Mouse (Mus musculus) heart, embryonic 15.5 days (tissue): Measurements from ENCODE around the gene Pfkp. TPM values are rescaled to one million over a fixed set of nuclear protein-coding genes. Genes with fewer than 3 reads are reported as not detected.

Source experiments
- ATAC-seq: fragments of 200-750 bp; cut with Nextera tagmentation; replicated peaks from 2 replicates; pipeline ENCODE4 v1.8.0; 2017; ENCODE audit warnings: low read depth, moderate TSS enrichment; ENCODE audit not compliant: insufficient number of reproducible peaks, insufficient read depth, low FRiP score
- H3K27ac ChIP-seq: fragments of 300-500 bp; sonication (generic); 2 replicates; pipeline ENCODE4 v1.5.1; 2015; ENCODE audit warnings: mild to moderate bottlenecking, inconsistent platforms
- H3K27me3 ChIP-seq: fragments of 300-500 bp; sonication (generic); 2 replicates; pipeline ENCODE4 v1.6.1; 2015; ENCODE audit warnings: inconsistent platforms
- H3K36me3 ChIP-seq: fragments of 300-500 bp; sonication (generic); 2 replicates; pipeline ENCODE4 v1.6.1; 2015; ENCODE audit warnings: mild to moderate bottlenecking, inconsistent platforms
- H3K4me1 ChIP-seq: fragments of 300-500 bp; sonication (generic); replicated peaks from 2 replicates; pipeline ENCODE4 v1.6.1; 2015; ENCODE audit warnings: inconsistent platforms
- H3K4me2 ChIP-seq: fragments of 300-500 bp; sonication (generic); 2 replicates; pipeline ENCODE4 v1.6.1; 2015; ENCODE audit warnings: inconsistent platforms, mild to moderate bottlenecking, moderate library complexity
- H3K4me3 ChIP-seq: fragments of 300-500 bp; sonication (generic); 2 replicates; pipeline ENCODE4 v1.5.1; 2015; ENCODE audit warnings: mild to moderate bottlenecking, inconsistent platforms
- H3K9ac ChIP-seq: fragments of 300-500 bp; sonication (generic); 2 replicates; pipeline ENCODE4 v1.6.1; 2015; ENCODE audit warnings: mild to moderate bottlenecking, inconsistent platforms
- H3K9me3 ChIP-seq: fragments of 300-500 bp; sonication (generic); replicated peaks from 2 replicates; pipeline ENCODE4 v1.6.1; 2016; ENCODE audit warnings: inconsistent platforms
- WGBS: fragments of 180-500 bp; shearing (Covaris S2); methylation state at CpG from one replicate; pipeline ENCODE4 v1.1.7; 2015; ENCODE audit warnings: mixed read lengths; 5-methylcytosine and 5-hydroxymethylcytosine counted together
- polyA plus RNA-seq: library from polyadenylated mRNA; unstranded; fragments of >200 nt; fragmentation: Nextera tagmentation; extraction: Ambion mirVana; gene quantifications from 2 replicates; pipeline ENCODE4 v1.2.1, GENCODE M21; 2015

Gene Pfkp
- polyA plus RNA-seq, 1 experiment from 2014 or later: 191 TPM

GRCm38 (mm10) chr13:6553708-6554107, 94.9 kb downstream of the Pfkp start:
- no peak overlapping the region for H3K4me3 ChIP-seq
- ATAC-seq: no peak
- no peak overlapping the region for H3K9ac ChIP-seq
- no peaks in the 10 kb centered on the region for H3K9me3 ChIP-seq
- 81% methylated on average over 2 of the region's 2 CpGs for WGBS
- no peak overlapping the region for H3K27ac ChIP-seq
- no peak overlapping the region for H3K4me2 ChIP-seq
- no peaks in the 10 kb centered on the region for H3K27me3 ChIP-seq
- peaks cover 6% of the 10 kb centered on the region; the same call in 1 of the 2 replicates for H3K4me1 ChIP-seq
- peaks cover 70% of the 10 kb centered on the region for H3K36me3 ChIP-seq

- H3K27me3 ChIP-seq: no peaks in the 10 kb centered on the region
- no peaks in the 10 kb centered on the region for H3K9me3 ChIP-seq
- WGBS: 44% methylated on average over 6 of the region's 6 CpGs
- no peaks in the 10 kb centered on the region for H3K36me3 ChIP-seq
- no peak overlapping the region for H3K4me3 ChIP-seq
- ATAC-seq: no peak
- no peak overlapping the region for H3K27ac ChIP-seq
- no peak overlapping the region for H3K4me2 ChIP-seq
- no peak overlapping the region for H3K9ac ChIP-seq
- H3K4me1 ChIP-seq: no peaks in the 10 kb centered on the region
These were observed 113.2 kb downstream of the Pfkp start for GRCm38 (mm10) chr13:6535287-6535932.

GRCm38 (mm10) chr13:6532683-6533082, 115.9 kb downstream of the Pfkp start:
- no peak overlapping the region for H3K4me3 ChIP-seq
- WGBS: 73% methylated on average over 1 of the region's 1 CpGs
- no peak for ATAC-seq
- no peaks in the 10 kb centered on the region for H3K36me3 ChIP-seq
- no peaks in the 10 kb centered on the region for H3K9me3 ChIP-seq
- H3K9ac ChIP-seq: no peak overlapping the region
- H3K4me1 ChIP-seq: 0 out of 2 replicates have a peak, but pooled peaks cover 4% of the 10 kb centered on the region
- no peaks in the 10 kb centered on the region for H3K27me3 ChIP-seq
- no peak overlapping the region for H3K4me2 ChIP-seq
- H3K27ac ChIP-seq: no peak overlapping the region

Other genes starting within 250 kb of the Pfkp start
- 60.1 and 71.6 TPM in 2 replicates for gene Pitrm1, start 100.6 kb downstream of the Pfkp start, polyA plus RNA-seq